Comparison of ENCODE assay signal across 9 mouse cellular contexts in genomic region chr14:76121901-76122662, GRCm38 (mm10). TPM values are rescaled to one million over a fixed set of nuclear protein-coding genes. Genes with fewer than 3 reads are reported as not detected.
DNase-seq lines count a peak whose midpoint lies in the region; ATAC-seq and TF ChIP-seq lines count a peak whose summit lies in the region.
"Had no signal": no experiment of that assay in that cellular context is flagged by ENCODE, and none has a peak within 500 bp of the region (broad histone marks: within the 10 kb centered on the region; RNA-seq: fewer than 3 reads in every experiment).

No protein-coding gene starts in this region.

- TF ChIP-seq POLR2A in bone marrow, adult 2 months (IDR thresholded peaks at IDR 0.05; ENCODE audit: borderline replicate concordance, control insufficient read depth, low read depth, low read length): no peak

- no peak overlapping the region for H3K4me3 ChIP-seq in bone marrow, adult 2 months (replicated peaks; ENCODE audit: control insufficient read depth, low read depth, low read length)
- H3K4me3 ChIP-seq: embryonic facial prominence, embryonic 15.5 days had no signal

- H3K4me1 ChIP-seq in bone marrow, adult 2 months (ENCODE audit: control insufficient read depth, insufficient read depth, low read length): no peaks in the 10 kb centered on the region

- ATAC-seq in erythroblast, adult 5-6 weeks (replicated peaks; ENCODE audit: low FRiP score, poor library complexity, severe bottlenecking): peak; percentile 71; the same call in 1 of the 2 replicates
- ATAC-seq in megakaryocyte-erythroid progenitor cell, adult 5-6 weeks (replicated peaks; ENCODE audit: low FRiP score, low TSS enrichment, poor library complexity, severe bottlenecking): peak; percentile 80

- WGBS in bone marrow, adult 2 months: 59% methylated on average over 6 of the region's 6 CpGs

- peak; percentile 55 for DNase-seq in testis, postnatal 10 days (ENCODE audit: low spot score)
- no peak for DNase-seq in testis, postnatal 14 days (ENCODE audit: low spot score)
- peak; percentile 63 for DNase-seq in heart, postnatal 4 days
- peak; percentile 15 to 21 for DNase-seq in layer of hippocampus, postnatal 36 days
- peak; percentile 11 for DNase-seq in telencephalon, adult 2 months (ENCODE audit: low read depth, low spot score)

- TF ChIP-seq CTCF in bone marrow, adult 2 months (IDR thresholded peaks at IDR 0.05; ENCODE audit: control insufficient read depth, insufficient read depth, low read length): peak; percentile 61; the same call in 1 of the 2 replicates

- H3K27ac ChIP-seq in bone marrow, adult 2 months (ENCODE audit: control insufficient read depth, insufficient read depth, low read depth, low read length, poor library complexity): no peak overlapping the region
- H3K27ac ChIP-seq: embryonic facial prominence, embryonic 15.5 days had no signal

RNA-seq across cellular contexts. Expression of gene Nufip1, which starts 11.4 kb away (rescaled TPM):
- 3.3 and 12.0 TPM in 2 replicates for polyA plus RNA-seq in bone marrow, adult 2 months (2011; ENCODE audit: insufficient read depth, insufficient read length, low replicate concordance, missing spikeins)
- 1.7 and 4.6 TPM in 2 replicates for total RNA-seq in erythroblast, adult 5-6 weeks (2015; ENCODE audit: low replicate concordance)
- 2.8 and 3.6 TPM in 2 replicates for total RNA-seq in erythroblast, adult 5-6 weeks (2017; ENCODE audit: low replicate concordance)
- 1 to 10 TPM; 6.0 to 6.4 TPM for total RNA-seq in heart, postnatal 4 days (2021)
- 1 to 10 TPM; 8.1 to 9.1 TPM for total RNA-seq in layer of hippocampus, postnatal 36 days (2021)
- total RNA-seq in megakaryocyte-erythroid progenitor cell, adult 5-6 weeks (2014; fragmentation: Nextera tagmentation): 13.3 and 15.0 TPM in 2 replicates
- 29.6 and 38.1 TPM in 2 replicates for total RNA-seq in megakaryocyte-erythroid progenitor cell, adult 5-6 weeks (2017)

RNA-seq across cellular contexts. Expression of gene Gpalpp1, which starts 11.5 kb away (rescaled TPM):
- 4.6 and 8.9 TPM in 2 replicates for polyA plus RNA-seq in bone marrow, adult 2 months (2011; ENCODE audit: insufficient read depth, insufficient read length, low replicate concordance, missing spikeins)
- 3.6 and 7.5 TPM in 2 replicates for total RNA-seq in erythroblast, adult 5-6 weeks (2015; ENCODE audit: low replicate concordance)
- total RNA-seq in erythroblast, adult 5-6 weeks (2017; ENCODE audit: low replicate concordance): 5.7 and 8.3 TPM in 2 replicates
- total RNA-seq in heart, postnatal 4 days (2021): 10 to 100 TPM; 14.8 to 15.4 TPM
- 10 to 100 TPM; 24.3 to 24.6 TPM for total RNA-seq in layer of hippocampus, postnatal 36 days (2021)
- total RNA-seq in megakaryocyte-erythroid progenitor cell, adult 5-6 weeks (2014; fragmentation: Nextera tagmentation): 20.1 and 27.5 TPM in 2 replicates
- 37.5 and 41.0 TPM in 2 replicates for total RNA-seq in megakaryocyte-erythroid progenitor cell, adult 5-6 weeks (2017)
